Mouse (Mus musculus) MEL-GATA-1-ER (cell line): ENCODE results near the gene Osbp2.

Source experiments
- DNase-seq: peaks from one replicate; pipeline ENCODE4 v3.0.0-alpha.2; 2012; ENCODE audit warnings: low read depth; ENCODE audit errors: extremely low read depth

The Osbp2 gene

DNA sequence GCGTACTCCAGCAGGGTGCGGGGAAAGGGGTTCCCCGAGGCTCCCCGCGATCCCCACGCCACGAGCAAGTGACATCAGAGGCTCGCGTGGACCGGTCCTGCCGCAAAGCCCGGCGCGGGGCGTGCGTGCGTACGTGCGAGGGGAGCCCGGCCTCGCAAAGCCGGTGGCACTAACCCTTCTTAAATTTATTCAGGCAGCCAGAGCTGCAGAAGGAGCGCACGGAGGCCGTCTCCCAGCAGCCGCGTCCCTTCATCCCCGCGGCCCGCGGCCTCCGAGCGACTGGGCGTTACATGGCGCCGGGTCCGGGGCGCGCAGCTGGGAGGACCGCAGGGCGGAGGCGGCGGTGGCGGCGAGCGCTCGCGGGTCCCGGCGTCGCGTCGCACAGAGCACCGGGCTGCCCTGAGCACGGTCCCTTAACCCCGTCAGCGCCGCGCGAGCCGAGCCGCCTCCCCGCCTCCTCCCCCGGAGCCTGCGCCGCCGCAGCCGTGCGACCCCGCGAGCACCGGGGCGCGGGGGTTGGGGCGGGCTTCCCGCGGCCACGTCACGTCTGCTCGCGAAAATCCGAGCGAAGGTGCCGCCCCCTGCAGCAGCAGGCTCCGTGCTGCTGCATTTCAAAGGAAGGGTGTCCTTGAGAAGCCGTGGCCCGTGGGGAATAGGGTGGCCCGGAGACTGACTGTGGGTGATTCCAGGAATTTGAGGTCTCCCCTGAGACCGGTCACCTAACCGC is 101.8 kb downstream of the Osbp2 start:
- DNase-seq, result no peak

DNA sequence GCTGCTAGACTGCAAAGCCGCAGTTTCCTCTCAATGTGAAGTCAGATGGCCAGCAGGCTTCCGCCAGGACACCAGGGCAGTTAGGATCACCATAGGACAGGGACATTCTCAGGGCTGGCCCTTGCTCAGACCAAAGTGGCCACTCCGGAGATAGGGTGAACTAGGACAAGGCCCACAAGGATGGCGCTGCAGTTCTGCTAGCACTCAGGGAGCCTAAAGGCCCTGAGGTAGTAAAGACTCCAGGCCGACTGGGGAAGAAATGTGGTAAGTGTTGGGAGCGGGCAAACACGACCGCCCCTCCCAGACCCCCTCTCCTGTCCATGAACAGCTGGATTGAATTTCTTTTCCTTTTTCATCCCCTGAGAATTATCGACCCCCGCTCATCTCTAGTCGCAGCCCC is 102.4 kb downstream of the Osbp2 start:
- no peak for DNase-seq

DNA sequence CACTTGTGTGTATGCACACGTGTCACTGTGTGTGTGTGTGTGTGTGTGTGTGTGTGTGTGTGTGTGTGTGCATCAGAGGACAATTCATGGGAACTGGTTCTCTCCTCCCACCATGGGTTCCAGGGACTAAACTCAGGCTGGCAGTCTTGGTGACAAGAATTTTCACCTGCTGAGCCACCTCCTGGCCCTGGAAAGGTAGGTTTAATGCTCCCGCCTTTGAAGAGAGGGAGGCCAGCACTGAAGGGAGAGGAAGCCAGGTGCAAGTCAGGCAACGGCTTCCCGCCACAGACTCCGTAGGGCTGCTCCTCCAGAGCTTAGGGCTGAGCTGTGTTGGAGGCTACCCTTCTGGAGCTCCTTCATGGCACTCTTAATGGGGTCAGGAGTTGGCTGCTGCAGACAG is 104.3 kb downstream of the Osbp2 start:
- no peak for DNase-seq

DNA sequence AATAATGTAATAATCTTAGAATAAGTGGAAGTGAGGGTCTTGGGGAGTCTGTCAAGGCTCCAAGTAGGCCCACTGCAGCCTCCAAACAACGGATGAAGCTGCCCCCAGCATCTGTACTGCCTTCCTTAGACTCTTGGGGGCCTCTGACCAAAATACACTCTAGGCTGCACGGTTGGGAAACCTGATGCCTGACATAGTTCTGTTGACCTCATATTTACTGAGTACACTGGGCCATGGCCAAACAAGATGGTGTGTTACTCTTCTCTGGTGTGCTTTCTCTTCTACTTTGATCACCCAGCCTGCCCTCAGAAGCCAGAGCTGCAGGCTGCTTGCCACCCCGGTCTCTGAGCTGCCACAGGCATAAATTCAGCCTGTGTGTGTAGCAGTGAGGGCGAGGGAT is 108.4 kb downstream of the Osbp2 start:
- DNase-seq, result no peak

DNA sequence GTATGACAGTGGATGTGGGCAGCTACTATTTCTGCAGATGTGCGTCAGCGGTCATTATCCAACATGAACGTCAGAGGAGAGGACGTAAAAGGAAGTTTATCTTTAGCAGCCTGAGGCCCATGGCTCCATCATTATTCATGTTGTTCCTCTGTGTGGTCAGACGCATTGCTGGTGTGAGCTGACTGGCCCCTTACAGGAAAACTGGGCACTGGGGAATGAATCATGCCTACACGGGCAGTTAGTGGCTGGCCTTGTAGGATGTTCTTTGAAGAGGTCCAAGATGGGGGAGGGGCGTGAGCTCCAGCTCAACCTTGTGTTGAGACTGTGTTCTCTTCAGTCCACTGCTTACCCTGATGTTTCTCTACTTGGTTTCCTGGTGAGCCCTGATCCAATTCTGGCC is 109.0 kb downstream of the Osbp2 start:
- no peak for DNase-seq

DNA sequence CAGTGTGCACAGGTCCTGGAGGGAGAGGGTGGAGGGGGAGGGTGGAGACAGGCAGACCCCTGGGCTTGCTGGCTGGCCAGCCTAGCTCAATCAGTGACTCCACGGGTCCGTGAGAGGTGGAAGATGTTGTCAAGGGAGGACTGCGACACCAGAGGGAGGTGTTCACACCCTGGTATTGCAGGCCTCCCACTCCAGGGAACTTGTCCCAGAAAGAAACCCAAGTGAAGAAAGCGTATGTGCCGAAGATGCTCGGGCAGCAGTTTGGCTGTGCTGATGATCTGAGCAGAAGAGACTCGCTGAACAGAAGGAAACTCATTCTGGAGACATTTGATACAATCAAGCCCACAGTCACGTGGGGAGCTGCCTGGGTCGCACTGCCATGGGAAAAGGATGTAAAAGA is 109.8 kb downstream of the Osbp2 start:
- DNase-seq, result no peak

DNA sequence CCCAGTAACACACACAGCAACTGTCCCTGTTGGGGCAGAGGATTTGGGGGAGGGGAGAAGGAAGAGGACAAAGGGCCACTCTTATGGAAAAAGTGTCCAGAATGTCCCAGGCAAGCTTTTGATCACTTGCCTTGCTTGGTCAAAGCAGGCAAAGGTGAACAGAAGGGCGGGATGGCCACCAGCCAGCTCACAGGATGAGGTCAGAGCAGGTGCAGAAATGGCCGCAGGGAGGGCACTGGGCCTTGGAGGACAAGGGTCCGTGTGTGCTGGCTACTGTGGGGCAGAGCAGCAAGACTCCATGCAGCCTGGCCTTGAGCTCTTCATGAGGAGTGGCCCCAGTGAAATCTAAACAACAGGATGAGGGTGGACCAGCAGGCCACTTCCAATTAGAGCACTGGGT is 110.9 kb downstream of the Osbp2 start:
- DNase-seq, result no peak

DNA sequence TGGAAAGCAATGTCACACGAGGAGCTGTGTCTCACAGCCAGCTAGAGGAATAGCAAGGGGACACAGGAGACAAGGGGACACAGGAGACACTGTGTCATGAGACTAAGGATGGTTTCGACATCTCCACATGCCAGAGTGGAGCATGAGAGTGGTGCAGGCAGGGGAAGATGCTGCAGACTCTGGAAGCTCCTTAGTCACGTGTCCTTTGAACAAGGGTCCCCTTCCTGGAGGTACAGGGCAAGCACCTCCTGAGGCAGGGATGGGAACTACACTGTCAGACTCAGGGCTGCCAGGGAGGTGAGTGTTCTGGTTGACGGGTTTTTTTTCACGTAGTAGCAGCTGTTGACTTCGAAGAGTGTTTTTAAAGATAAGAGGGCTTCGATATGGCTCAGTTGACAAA is 113.9 kb downstream of the Osbp2 start:
- no peak for DNase-seq

DNA sequence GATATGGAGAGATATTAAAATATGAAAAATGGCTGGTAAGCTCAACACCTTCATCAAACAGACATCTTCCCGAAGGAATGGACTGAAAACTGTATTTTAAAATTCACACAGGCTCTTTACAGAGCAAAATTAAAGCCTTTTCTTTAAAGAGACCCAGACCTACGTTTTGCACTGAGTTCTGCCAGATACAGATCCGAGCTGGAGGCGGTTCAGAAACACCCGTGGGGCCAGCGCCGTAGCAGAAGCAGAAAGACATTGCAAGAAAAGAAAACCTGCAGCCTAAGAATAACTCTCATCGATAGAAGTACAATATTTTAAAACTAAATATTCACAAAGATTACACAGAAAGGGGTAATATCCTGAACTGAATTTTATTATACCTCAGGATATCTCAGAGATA is 121.3 kb downstream of the Osbp2 start:
- DNase-seq, result no peak

DNA sequence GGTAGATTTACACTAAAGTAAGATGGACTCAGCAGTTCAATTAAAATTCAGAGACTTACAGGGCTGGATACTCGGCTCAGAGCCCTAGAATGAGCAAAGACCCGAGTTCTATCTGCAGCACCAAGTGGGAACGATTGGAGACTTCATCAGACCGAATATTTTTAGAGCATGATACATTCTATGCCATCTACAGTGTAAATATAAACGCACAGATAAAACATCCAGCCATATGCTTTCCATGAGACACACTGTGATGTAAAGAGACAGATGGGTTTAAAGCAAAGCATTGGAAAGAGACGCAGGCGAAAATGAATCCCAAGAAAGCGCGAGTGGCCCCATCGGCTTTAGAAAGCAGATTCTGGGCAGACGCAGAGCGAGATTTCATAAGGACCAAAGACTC is 122.5 kb downstream of the Osbp2 start:
- DNase-seq, result no peak

DNA sequence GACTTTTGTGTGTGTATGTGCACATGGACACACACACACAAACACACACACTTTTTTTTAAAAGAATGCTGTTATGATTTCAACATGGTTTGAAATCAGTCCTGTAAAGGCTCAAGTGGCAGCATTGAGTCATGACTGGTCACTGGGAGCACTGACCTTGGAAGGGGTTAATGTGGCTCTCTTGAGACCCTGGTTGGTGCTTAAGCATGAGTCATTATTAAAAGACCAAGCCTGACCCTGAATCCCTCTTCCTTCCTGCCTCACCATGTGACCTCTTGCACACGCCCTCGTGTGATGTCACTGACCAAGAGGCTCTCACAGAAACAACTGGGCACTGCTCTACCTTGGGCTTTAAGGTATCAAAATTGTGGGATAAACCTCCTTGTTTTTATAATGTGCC is 124.9 kb downstream of the Osbp2 start:
- no peak for DNase-seq

DNA sequence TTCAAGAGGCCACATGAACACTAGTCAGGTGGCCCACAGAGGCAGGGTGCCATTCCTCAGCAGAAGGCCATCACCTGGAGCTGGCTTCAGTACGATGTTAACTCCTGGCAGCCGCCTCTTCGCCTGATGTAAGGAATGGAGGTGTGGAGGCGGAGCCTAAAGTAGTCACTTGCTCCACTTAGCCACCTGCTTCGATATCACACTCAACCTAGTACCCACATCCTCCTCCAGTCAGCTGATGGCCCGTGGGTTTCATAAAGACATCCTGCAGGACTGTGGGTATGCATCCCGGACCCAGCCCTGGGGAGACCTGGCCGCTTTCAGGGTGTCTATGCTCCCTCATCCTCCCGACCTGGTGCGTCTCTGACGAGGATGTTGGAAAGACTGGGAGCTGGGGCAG is 128.0 kb downstream of the Osbp2 start:
- no peak for DNase-seq

DNA sequence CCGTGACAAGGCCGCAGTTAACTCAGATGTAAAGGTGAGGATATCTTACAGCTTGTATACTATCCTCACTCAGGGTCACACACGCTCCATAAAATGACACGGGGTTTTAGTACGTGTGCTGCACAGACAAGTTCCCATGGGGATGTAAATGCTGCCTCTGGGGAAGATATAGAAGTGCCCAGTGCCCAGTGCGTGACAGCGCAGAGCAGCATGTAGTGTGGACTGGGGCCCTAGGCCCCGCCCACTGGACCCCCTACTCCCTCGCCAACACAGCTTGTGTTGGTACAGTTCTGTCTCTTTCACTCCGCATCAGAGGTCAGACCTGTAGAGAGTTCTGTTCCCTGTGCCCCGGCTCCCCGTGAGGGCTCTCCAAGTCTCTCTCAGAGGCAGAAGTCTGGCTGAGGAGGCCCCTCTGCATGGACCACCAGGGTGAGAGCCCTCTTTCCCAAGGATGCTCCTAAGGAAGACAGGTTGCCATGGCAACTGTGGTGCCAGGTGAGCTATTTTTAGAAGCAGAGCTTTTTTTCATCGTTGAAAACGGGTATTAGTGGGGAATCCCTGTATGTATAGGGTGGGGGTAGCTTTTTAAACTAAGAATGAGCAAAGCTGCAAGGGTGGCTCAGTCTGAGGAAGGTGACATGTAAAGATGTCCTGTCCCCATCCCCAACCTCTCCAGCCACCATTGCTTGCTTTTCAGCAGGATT is 129.6 kb downstream of the Osbp2 start:
- DNase-seq, result no peak

DNA sequence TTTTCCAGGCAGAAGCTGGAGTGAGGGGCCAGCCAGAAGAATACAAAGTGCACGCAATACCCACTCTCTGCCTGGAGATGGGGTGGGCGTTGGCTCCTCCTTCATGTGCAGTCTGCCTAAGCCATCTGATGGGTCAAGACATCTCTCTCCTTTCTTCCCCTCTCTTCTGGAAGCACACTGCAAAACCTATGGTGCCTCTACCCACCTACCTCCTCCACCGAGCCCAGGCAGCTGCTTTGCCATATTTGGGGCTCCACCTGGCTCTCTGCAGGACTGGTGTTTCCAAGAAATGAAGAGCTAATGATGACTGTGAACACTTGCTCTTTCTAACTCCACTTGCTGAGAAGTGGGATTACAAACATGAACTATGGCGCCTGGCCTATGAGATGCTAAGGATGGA is 132.2 kb downstream of the Osbp2 start:
- no peak for DNase-seq

DNA sequence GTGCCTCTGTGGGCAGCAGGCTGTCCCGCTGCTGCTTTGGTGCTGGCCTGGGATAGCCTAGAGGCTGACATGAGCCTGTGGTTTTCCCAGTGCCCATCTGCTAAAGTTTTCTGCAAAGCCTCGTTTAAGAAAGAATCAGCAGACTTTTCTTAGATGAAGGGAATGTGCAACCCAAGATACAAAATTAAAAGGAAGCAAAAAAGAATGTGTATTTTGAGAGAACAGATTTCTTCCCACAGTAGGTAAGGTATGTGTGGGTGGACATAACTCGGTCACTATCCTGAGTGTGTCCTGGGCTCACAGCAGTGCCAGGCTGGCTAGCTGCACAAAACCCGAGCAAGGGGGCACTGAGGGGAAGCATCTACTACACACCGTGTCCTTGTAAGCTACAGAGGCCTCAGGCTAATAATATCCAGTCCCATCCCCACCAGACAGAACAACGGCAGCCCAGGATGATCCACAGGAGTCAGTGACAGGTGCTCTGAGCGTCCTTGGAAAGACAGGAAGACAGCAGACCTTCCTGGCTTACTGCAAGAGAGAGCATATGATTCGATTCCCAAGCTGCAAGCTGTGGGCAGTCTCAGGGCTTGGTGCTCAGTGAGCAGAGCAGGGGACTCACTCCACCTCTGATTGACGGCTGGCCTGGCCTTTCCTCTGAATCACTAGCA is 136.1 kb downstream of the Osbp2 start:
- DNase-seq, result no peak

DNA sequence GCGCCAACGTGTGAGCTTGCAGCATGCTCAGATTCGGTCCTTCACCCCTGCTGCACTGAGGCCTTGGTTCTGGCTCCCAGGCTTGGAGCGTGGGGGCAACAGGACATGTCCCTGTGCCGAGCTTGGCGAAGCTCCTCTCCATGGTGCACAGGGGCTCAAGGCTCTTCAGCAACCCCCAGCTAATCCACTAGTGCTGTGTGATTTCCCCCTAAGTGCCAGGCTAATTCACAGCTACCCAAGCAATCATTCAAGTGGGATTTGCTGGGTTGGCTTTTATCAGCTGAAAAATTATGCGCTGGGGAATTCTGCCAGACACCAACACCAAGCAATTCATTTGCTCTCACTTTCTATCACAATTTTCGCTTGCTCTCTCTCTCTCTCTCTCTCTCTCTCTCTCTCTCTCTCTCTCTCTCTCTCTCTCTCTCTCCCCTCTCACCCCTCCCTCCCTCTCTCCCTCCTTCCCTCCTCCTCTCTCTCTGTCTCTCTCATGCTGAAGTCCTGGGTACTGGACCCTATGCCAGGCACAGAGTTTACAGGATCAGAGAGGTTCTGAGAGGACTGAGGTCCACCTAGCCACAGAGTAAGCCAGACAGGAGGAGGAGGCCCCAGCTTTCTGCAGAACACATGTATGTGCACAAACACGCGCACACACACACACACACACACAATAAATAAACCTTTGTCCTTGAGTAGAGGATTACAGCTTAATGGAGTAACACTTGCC is 138.2 kb downstream of the Osbp2 start:
- no peak for DNase-seq

DNA sequence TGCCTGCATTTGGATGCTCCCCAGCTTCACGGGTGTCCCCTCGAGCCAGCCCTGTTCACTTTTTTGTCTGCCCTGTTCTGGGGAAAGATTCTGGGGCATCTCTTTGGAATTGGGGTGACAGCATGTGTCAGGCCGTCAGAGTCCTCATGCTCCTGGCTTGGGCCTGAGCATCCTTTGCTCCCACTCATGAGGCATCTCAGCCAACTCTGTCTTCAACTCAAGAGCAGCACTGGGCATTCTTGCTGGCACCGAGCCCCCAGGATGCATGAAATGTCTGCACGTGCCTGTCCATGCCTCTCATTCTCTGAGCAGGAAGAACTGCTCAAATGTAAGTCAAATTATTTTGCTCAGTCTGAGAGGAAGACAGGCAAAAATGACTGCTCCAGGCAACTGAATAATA is 139.0 kb downstream of the Osbp2 start:
- no peak for DNase-seq

DNA sequence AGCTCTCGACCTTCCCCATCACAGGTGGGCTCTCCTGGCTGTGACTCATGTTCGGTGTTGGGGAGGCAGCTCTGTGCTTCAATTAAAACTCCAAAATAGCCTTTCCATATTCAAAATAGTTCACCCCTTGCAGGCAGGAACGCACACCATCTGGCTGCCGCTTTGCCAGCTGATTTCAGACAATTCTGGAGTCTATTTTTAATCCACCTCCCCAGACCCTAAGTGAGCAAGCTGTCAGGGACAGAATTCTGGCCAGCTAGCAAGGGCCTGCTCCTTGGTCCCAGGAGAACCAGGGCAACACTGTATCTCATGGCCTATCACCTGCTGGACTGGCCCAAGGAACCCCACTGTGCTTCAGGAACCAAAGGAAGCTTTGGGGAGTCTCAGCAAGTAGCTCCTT is 139.8 kb downstream of the Osbp2 start:
- DNase-seq, result no peak

DNA sequence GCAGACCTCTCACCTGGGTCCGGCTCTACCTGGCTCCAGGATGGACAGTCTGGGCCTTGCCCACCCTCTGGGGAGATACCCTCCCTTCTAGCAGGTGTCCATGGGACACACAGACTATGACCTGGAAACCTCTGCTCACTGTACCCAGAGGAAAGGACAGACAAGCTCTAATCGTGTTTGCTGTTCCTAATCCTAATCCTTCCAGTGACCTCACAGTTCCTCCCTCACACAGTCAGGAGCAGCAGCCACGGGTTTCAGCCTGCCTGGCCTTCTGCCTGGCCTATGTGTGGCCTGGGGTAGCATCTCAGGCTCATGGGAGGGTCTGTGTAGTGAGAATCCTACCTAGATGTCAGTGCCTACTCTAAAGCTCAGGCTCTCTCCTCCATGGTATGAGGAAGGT is 140.8 kb downstream of the Osbp2 start:
- DNase-seq, result no peak

DNA sequence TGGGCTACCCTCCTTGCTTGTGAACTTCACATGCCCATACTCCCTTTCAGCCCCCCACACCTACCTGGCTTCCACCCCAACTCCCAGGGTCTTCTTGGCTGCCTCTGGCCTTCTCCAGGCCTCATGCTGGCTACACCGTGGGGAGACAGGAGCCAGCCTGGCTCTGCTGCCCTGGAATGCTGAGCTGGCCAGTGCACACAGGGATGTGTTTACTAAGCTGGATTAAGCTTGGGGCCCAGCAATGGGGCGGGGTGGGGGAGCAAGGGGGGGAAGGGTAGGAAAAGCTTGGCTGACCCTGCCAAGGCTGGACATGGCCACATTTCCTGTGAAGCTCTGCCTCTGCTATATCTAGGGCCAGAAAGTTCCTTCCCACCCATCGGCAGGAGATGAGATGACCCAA is 141.7 kb downstream of the Osbp2 start:
- DNase-seq, result no peak

DNA sequence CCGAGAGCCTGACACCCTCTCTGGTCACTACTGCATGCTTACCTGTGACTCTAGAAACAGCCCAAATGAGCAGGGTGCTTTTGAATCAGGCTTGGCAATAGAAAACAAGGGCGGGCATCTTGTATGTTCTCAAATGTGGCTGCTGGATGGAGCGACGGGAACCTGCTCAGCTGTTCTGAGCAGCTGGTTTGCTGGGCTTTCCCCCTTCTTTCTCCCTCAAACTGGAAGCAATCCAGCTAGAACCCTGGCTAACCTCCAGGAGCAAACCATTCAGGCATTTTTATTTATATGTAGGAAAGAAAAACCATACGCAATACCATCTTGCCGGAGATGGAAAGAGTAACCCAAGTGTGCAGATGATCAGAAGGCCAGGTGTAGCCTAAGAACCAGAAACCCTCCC is 147.0 kb downstream of the Osbp2 start:
- DNase-seq, result no peak

DNA sequence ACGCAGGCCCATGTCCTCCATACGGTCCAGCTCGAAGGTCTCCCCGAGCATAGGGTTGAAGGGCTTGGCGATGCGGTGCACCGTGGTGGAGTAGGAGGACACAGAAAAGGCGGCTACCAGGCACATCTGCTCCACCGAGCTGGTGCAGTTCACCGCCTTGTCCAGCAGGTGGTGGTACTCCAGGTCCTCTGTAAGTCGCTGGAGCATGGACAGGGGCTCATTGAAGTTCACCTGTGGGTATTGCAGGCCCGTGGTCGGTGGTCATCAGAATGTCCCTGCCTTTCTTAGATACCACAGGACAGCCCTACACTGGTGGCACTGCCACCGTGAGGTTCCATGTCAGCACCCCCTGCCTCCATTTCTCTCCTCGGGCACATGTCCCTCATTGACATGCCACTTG is 149.2 kb downstream of the Osbp2 start:
- DNase-seq, result peak; percentile 18
